Mouse (Mus musculus) gastrocnemius, adult 2 months (tissue): ENCODE results near the gene Rrnad1. TPM values are rescaled to one million over a fixed set of nuclear protein-coding genes. Genes with fewer than 3 reads are reported as not detected.

Experiments
- DNase-seq: peaks from one replicate; pipeline ENCODE4 v3.0.0; 2022
- H3K27ac ChIP-seq: fragments of 200-600 bp; 2 replicates; pipeline ENCODE4 v1.8.1; 2022; ENCODE audit warnings: mild to moderate bottlenecking
- H3K4me3 ChIP-seq: fragments of 200-600 bp; 2 replicates; pipeline ENCODE4 v1.8.1; 2022; ENCODE audit warnings: mild to moderate bottlenecking, moderate library complexity
- CTCF ChIP-seq: fragments of 200-600 bp; IDR thresholded peaks from 2 replicates; pipeline ENCODE4 v1.8.1; 2022; ENCODE audit warnings: antibody characterized with exemption, mild to moderate bottlenecking, moderate library complexity
- intact Hi-C: fragments of 180-260 bp; cut with DNase I; formaldehyde crosslinking; loops from one replicate; pipeline ENCODE4 v1.15.1; 2025
- total RNA-seq, 2 experiments: library from RNA; stranded (reverse); gene quantifications; 2 replicates each; pipeline ENCODE4 v1.2.3; 2021

Gene Rrnad1
- total RNA-seq, 2 experiments from 2014 or later = 4.7 to 5.0 TPM

DNA sequence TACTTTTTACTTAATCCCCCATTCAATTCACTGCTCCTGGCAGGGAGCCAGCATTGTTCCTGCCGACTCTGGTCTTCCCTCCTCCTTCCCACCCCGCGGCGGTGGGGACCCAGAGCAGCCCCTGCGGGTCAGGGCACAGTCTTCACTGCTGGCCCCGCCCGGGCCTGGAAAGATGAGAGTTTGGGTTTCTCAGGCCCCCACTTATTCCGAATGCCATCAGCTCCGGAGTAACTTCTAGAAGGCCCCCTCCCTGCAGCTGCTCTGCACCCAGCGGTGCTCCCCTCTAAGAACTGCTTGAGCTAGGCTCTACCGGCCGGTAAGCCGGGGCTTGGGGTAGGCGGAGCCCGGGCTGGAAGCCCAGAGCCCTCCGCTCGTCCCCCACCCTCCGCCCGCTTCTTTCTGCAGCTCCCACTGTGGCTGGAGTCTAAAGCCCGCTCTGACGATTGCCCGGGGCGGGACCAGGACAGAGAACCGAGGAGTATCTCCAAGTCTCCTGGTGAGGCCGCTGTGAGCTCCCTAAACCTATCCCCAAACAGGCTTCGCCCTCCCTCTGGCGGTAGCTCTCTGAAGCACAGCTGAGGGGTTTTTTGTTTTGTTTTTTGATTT, 30.2 kb upstream of the Rrnad1 start:
- intact Hi-C loops = loop anchor here (1.0 kb wide), 1 partner anchor 25 kb away; no protein-coding TSS in a partner anchor
- peak; percentile 91 for DNase-seq
- peak; percentile 96 for TF ChIP-seq CTCF

GRCm38 (mm10) chr3:87960191-87960585, 29.7 kb upstream of the Rrnad1 start:
- DNase-seq = no peak
- Histone ChIP-seq H3K4me3 (peak overlapping the region; percentile 71), H3K27ac (peak overlapping the region; percentile 84)
- intact Hi-C loops = no loop called here
- TF ChIP-seq CTCF = no peak

More for the DNA sequence above, 30.2 kb upstream of the Rrnad1 start:
- Histone ChIP-seq H3K4me3 (peak overlapping the region; percentile 71), H3K27ac (peak overlapping the region; percentile 84)

DNA sequence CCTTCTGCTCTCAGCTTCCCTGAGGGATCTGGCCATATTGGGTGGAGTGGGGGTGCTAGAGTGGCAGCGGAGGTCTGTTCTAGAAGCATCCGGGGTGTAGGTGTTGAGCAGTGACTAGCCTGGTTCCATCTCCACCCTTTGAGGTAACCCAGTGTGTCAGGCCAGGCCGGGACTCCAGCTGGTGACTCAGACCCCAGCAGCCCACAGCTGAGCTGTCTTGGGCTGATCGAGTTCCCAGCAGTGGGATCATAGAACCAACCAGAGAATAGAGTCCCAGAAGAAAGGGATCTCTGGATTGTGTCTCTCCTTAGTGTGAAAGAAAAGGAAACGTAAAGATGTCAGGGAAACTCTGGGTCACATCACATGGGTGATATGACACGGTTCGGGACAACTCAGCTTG, 28.9 kb upstream of the Rrnad1 start:
- no peak for DNase-seq
- Histone ChIP-seq H3K27ac (no peak overlapping the region), H3K4me3 (no peak overlapping the region)
- TF ChIP-seq CTCF = no peak
- intact Hi-C loops = no loop called here

- no peak for TF ChIP-seq CTCF
- intact Hi-C loops = no loop called here
- no peak overlapping the region for H3K27ac ChIP-seq
- DNase-seq = no peak
- no peak overlapping the region for H3K4me3 ChIP-seq
Measured at GRCm38 (mm10) chr3:87958967-87959366, 28.4 kb upstream of the Rrnad1 start.

- no peak for TF ChIP-seq CTCF
- H3K27ac ChIP-seq = no peak overlapping the region
Measured at GRCm38 (mm10) chr3:87958476-87958875, 28.0 kb upstream of the Rrnad1 start.

GRCm38 (mm10) chr3:87958056-87958455, 27.5 kb upstream of the Rrnad1 start:
- no peak for DNase-seq
- Histone ChIP-seq H3K27ac (no peak overlapping the region), H3K4me3 (no peak overlapping the region)
- intact Hi-C loops = no loop called here
- no peak for TF ChIP-seq CTCF

More at GRCm38 (mm10) chr3:87958476-87958875, 28.0 kb upstream of the Rrnad1 start:
- H3K4me3 ChIP-seq = no peak overlapping the region
- no peak for DNase-seq
- intact Hi-C loops = no loop called here

DNA sequence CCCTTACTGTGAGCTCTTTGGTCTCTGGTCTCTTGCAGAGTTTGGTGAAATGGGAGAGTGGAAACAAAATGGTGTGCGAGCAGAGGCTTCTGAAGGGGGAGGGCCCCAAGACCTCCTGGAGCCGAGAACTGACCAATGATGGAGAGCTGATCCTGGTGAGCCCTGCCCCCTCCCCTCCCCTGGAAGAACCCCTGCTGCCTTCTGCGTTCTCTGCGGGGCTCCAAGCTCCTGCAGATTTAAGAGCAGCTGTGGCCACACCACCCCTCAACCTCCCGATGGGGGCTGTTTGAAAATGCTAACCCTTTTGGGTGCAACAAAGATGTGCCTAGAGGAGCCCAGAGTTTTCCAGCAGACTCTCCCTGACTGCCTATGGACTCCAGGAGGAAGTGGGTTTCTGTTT, 21.9 kb upstream of the Rrnad1 start:
- no peak for DNase-seq
- H3K4me3 ChIP-seq = no peak overlapping the region
- no peak for TF ChIP-seq CTCF
- no peak overlapping the region for H3K27ac ChIP-seq
- intact Hi-C loops = no loop called here

GRCm38 (mm10) chr3:87951946-87952345, 21.4 kb upstream of the Rrnad1 start:
- intact Hi-C loops = no loop called here
- no peak for DNase-seq
- no peak overlapping the region for H3K27ac ChIP-seq
- H3K4me3 ChIP-seq = no peak overlapping the region
- TF ChIP-seq CTCF = no peak

- intact Hi-C loops = no loop called here
- DNase-seq = no peak
- Histone ChIP-seq H3K4me3 (no peak overlapping the region), H3K27ac (no peak overlapping the region)
- no peak for TF ChIP-seq CTCF
Measured at GRCm38 (mm10) chr3:87949955-87950515, 19.5 kb upstream of the Rrnad1 start.

DNA sequence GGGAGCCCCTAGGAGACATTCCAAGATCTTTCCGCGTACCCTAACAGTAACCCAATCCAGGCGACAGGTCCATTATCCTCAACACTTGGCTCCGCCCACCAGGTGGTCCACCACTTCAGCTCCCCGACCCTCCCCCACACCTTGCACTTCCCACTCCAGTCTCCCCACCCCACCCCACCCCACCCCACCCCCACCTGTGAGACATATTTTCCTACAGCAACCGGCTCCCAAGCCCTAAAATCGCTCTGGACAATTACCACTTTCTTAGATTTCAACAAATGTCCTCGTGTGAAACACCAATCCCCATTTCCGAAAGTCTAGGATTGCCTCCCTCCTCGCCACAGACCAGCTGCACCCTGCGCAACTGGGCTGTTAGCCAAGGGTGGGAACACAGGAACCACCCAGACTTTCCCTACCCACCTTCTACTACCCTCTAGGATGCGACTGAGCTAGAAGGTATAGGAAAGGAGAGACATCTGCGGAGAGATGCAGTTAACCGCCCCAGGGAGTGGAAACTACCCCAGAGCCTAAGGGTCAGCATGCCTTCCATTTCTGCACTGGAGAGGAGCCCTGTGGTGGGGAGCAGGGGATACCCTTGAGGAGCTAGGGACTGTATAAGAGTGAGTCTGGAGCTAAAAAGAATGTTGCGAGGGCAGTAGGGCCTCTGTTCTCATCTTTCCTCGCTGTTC, 18.9 kb upstream of the Rrnad1 start:
- no peak overlapping the region for H3K27ac ChIP-seq
- intact Hi-C loops = no loop called here
- no peak overlapping the region for H3K4me3 ChIP-seq

GRCm38 (mm10) chr3:87948378-87949265, 18.1 kb upstream of the Rrnad1 start, which contains the start of gene Crabp2:
Gene Crabp2 (plus strand): TSS chr3:87948666.
- intact Hi-C loops = no loop called here
- no peak for DNase-seq
- H3K4me3 ChIP-seq = peak within 1 kb of the TSS; percentile 47
- no peak for TF ChIP-seq CTCF
- no peak within 1 kb of the TSS for H3K27ac ChIP-seq

More for the DNA sequence above, 18.9 kb upstream of the Rrnad1 start:
- DNase-seq = no peak
- no peak for TF ChIP-seq CTCF

GRCm38 (mm10) chr3:87947811-87948199, 17.3 kb upstream of the Rrnad1 start:
- no peak for TF ChIP-seq CTCF
- peak overlapping the region; percentile 47 for H3K4me3 ChIP-seq

More at GRCm38 (mm10) chr3:87947811-87948199, 17.3 kb upstream of the Rrnad1 start:
- no peak for DNase-seq
- H3K27ac ChIP-seq = no peak overlapping the region
- intact Hi-C loops = no loop called here
